Mouse (Mus musculus) liver, embryonic 13.5 days (tissue): ENCODE data around the gene Utp18. TPM values are rescaled to one million over a fixed set of nuclear protein-coding genes. Genes with fewer than 3 reads are reported as not detected.
"Not testable (repeated sequence)": the region's sequence is repeated elsewhere in the genome, so short reads cannot be mapped to it uniquely, and the experiment has no call there.

Experiments used
- ATAC-seq: fragments of 200-750 bp; cut with Nextera tagmentation; 2 replicates; pipeline ENCODE4 v1.8.0; 2017; ENCODE audit warnings: low read depth, mild to moderate bottlenecking, moderate number of reproducible peaks, moderate library complexity
- DNase-seq: peaks from one replicate; pipeline ENCODE4 v3.0.0; 2022
- H3K27ac ChIP-seq: fragments of 300-500 bp; sonication (generic); 2 replicates; pipeline ENCODE4 v1.5.1; 2015; ENCODE audit warnings: moderate library complexity, mild to moderate bottlenecking, inconsistent platforms
- H3K27me3 ChIP-seq: fragments of 300-500 bp; sonication (generic); 2 replicates; pipeline ENCODE4 v1.6.1; 2015; ENCODE audit warnings: mild to moderate bottlenecking, inconsistent platforms
- H3K36me3 ChIP-seq: fragments of 300-500 bp; sonication (generic); 2 replicates; pipeline ENCODE4 v1.6.1; 2015; ENCODE audit warnings: mild to moderate bottlenecking, inconsistent platforms
- H3K4me1 ChIP-seq: fragments of 300-500 bp; sonication (generic); replicated peaks from 2 replicates; pipeline ENCODE4 v1.6.1; 2015; ENCODE audit warnings: inconsistent platforms
- H3K4me2 ChIP-seq: fragments of 300-500 bp; sonication (generic); 2 replicates; pipeline ENCODE4 v1.6.1; 2015; ENCODE audit warnings: inconsistent platforms, mild to moderate bottlenecking, moderate library complexity
- H3K4me3 ChIP-seq: fragments of 300-500 bp; sonication (generic); replicated peaks from 2 replicates; pipeline ENCODE4 v1.5.1; 2015; ENCODE audit warnings: mild to moderate bottlenecking, inconsistent platforms
- H3K9ac ChIP-seq: fragments of 300-500 bp; sonication (generic); 2 replicates; pipeline ENCODE4 v1.6.1; 2015; ENCODE audit warnings: mild to moderate bottlenecking, inconsistent platforms
- H3K9me3 ChIP-seq: fragments of 300-500 bp; sonication (generic); replicated peaks from 2 replicates; pipeline ENCODE4 v1.6.1; 2016; ENCODE audit warnings: inconsistent platforms
- WGBS: fragments of 180-500 bp; shearing (Covaris S2); methylation state at CpG from one replicate; pipeline ENCODE4 v1.1.7; 2015; ENCODE audit not compliant: insufficient replicate concordance; 5-methylcytosine and 5-hydroxymethylcytosine counted together
- polyA plus RNA-seq: library from polyadenylated mRNA; unstranded; fragments of >200 nt; fragmentation: Nextera tagmentation; extraction: Ambion mirVana; gene quantifications from 2 replicates; pipeline ENCODE4 v1.2.1, GENCODE M21; 2015

The Utp18 gene
- polyA plus RNA-seq: 22.4 and 29.1 TPM in 2 replicates

DNA sequence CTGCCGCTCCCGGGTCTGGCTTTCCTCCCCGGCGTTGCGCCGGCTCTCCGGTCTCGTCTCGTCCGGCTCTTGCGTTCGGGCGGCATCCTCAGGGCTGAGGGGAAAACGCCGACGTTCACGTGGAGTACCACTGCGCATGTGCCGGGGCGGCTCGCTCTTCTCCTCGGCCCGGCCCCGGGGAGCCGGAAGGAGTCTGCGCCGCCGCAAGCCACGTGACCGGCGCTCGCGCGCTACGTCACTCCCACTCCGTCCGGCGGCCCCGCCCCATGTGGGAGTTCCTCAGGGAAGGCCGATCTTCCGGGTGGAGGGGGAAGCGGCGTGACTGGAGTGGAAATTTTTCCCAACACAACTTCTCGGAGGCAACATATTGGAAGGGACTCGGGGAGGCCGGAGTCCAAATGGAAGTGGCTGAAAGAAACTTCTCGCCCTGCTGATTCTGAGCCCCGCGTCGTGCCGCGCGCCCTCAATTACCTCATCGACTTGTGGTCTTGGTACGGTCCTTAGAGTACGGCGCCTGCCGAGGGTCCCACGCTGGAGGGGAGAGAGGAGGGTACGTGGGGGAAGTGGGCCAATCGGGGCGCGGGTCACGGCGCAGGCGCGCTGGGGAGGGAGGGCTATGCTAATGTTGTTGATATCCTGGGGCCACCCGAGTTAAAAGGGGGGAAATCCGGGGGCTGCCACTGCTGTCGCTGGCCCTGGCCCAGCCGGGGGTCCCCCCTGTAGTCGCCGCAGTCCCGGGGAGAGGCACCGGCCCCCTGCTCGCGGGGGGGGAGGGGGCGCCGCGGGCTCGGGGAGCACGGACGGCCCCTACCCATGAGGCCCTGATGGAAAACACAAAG is at the start of gene Utp18, which contains the start of gene Mbtd1:
TSS of gene Utp18 (minus strand) at position 195 of the 839 bp plus-strand sequence.
TSS of gene Mbtd1 (plus strand) at position 281 of the 839 bp plus-strand sequence.
- H3K4me1 ChIP-seq: peaks cover 49% of the 10 kb centered on the region
- H3K9ac ChIP-seq: peak within 1 kb of the TSS; percentile 97
- ATAC-seq (peak; percentile 90), DNase-seq (peak; percentile 96)
- peak within 1 kb of the TSS; percentile 96 for H3K4me2 ChIP-seq
- WGBS: 0% methylated on average over 71 of the region's 83 CpGs
- no peaks in the 10 kb centered on the region for H3K9me3 ChIP-seq
- H3K36me3 ChIP-seq: peaks cover 20% of the 10 kb centered on the region
- peak within 1 kb of the TSS; percentile 95 for H3K27ac ChIP-seq
- no peaks in the 10 kb centered on the region for H3K27me3 ChIP-seq
- H3K4me3 ChIP-seq: peak within 1 kb of the TSS; percentile 98

DNA sequence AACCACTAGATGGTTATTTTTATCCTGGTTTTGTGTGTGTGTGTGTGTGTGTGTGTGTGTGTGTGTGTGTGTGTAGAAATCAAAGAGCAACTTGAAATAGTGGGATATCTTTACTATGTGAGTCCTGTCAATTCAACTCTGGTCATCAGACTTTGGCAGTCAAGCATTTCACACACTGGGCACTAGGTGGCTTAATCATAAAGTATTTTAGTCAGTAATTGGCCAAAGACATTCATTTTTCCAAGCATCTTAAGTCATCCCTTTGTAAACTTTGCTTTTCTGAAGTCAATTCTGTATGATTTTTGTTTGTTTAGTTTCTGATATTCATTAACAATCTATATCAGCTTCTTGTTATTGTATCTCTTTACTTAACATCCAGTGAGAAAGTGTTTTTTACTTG is 43.5 kb upstream of the Utp18 start:
- H3K4me1 ChIP-seq: no peaks in the 10 kb centered on the region
- H3K36me3 ChIP-seq: peaks cover 52% of the 10 kb centered on the region
- H3K4me2 ChIP-seq: no peak overlapping the region
- no peaks in the 10 kb centered on the region for H3K9me3 ChIP-seq
- H3K4me3 ChIP-seq: no peak overlapping the region
- no peak overlapping the region for H3K9ac ChIP-seq
- H3K27ac ChIP-seq: no peak overlapping the region
- ATAC-seq (no peak), DNase-seq (no peak)
- H3K27me3 ChIP-seq: no peaks in the 10 kb centered on the region

DNA sequence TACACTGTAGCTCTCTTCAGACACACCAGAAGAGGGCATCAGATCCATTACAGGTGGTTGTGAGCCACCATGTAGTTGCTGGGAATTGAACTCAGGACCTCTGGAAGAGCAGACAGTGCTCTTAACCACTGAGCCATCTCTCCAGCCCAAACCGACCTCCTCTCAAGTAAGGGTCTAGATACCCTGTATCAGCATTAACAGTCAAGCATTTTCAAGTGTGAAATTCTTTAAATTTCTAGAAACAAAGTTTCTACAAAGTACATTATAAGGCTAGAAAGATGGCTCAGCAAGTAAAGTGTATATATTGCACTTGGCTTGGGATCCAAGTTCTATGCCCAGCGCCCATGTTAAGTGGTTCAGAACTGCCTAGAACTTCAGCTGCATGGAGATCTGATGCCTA is 29.5 kb upstream of the Utp18 start:
- H3K9ac ChIP-seq, DNase-seq, H3K9me3 ChIP-seq, H3K27ac ChIP-seq, H3K27me3 ChIP-seq, H3K4me3 ChIP-seq, ATAC-seq, H3K4me2 ChIP-seq: not testable (repeated sequence)
- WGBS: 85% methylated on average over 2 of the region's 2 CpGs
- Histone ChIP-seq H3K4me1 (peaks cover 12% of the 10 kb centered on the region), H3K36me3 (peaks cover 55% of the 10 kb centered on the region)

DNA sequence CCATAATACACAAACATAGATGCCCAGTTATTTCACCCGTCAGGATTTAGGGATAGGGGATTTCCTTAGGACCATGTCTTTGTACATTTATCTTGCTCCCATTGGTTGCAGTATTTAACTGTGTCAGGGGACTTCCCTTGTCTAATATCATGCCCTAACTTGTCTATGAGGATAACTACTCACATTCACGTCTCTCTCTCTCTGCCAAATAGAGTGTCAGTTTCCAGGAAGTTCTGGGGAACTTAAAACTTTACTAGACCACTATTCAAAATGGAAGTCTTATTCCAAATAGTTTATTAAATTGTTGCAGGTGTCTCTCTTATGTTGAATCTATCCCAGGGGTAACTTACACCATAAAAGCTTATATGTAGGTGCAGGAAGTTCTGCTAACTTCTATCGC is 26.0 kb upstream of the Utp18 start:
- WGBS: 88% methylated on average over 3 of the region's 3 CpGs
- H3K27ac ChIP-seq: no peak overlapping the region
- peaks cover 12% of the 10 kb centered on the region for H3K4me1 ChIP-seq
- H3K27me3 ChIP-seq: no peaks in the 10 kb centered on the region
- H3K4me3 ChIP-seq: no peak overlapping the region
- ATAC-seq (no peak), DNase-seq (no peak)
- no peak overlapping the region for H3K9ac ChIP-seq
- peaks cover 57% of the 10 kb centered on the region for H3K36me3 ChIP-seq
- no peak overlapping the region for H3K4me2 ChIP-seq
- H3K9me3 ChIP-seq: no peaks in the 10 kb centered on the region

DNA sequence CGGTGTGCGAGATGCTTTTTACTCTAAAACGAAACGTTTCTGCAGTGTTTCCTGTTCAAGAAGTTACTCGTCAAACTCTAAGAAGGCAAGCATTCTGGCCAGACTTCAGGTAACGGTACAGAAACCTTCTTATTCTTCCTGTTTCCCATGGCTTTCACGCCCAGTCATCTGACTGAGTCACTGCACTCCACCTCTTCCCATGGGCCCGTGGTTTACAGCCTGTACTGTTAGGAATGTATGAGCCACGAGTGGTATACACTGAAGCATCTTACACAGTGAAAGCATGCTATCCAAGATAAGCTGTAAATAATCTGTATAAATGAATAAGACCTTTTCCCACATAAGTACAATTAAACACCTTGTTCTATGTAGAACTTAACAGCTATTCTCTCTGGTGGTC is 23.3 kb upstream of the Utp18 start:
- ATAC-seq: no peak
- H3K4me2 ChIP-seq: no peak overlapping the region
- WGBS: 72% methylated on average over 9 of the region's 9 CpGs
- no peak overlapping the region for H3K9ac ChIP-seq
- H3K27me3 ChIP-seq: no peaks in the 10 kb centered on the region
- H3K4me3 ChIP-seq: no peak overlapping the region
- H3K4me1 ChIP-seq: peaks cover 3% of the 10 kb centered on the region; the same call in 1 of the 2 replicates
- H3K36me3 ChIP-seq: peaks cover 53% of the 10 kb centered on the region
- no peak for DNase-seq
- no peak overlapping the region for H3K27ac ChIP-seq
- H3K9me3 ChIP-seq: no peaks in the 10 kb centered on the region

DNA sequence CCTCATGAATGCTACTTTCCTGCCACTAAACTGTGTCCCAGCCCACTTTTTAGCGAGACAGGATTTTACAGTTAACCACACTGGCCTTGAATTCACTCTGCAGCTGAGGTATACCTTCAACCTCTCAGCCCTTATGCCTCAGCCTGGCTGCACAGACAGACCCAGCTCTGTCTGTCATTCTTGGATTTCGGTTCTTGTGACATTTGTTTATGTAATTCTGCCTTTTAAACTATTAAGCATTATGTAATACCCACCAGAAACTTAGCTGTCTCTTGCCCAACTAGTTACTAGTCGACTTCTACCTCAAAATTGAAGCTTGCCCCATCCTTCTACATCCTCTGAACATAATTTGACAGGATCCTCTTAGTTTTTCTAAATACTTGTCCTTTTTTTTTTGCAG is 22.3 kb upstream of the Utp18 start:
- H3K9ac ChIP-seq: no peak overlapping the region
- peaks cover 47% of the 10 kb centered on the region for H3K36me3 ChIP-seq
- H3K4me3 ChIP-seq: no peak overlapping the region
- H3K4me2 ChIP-seq: no peak overlapping the region
- ATAC-seq (no peak), DNase-seq (no peak)
- no peaks in the 10 kb centered on the region for H3K27me3 ChIP-seq
- no peaks in the 10 kb centered on the region for H3K4me1 ChIP-seq
- H3K27ac ChIP-seq: no peak overlapping the region
- H3K9me3 ChIP-seq: no peaks in the 10 kb centered on the region
- 64% methylated on average over 3 of the region's 3 CpGs for WGBS

DNA sequence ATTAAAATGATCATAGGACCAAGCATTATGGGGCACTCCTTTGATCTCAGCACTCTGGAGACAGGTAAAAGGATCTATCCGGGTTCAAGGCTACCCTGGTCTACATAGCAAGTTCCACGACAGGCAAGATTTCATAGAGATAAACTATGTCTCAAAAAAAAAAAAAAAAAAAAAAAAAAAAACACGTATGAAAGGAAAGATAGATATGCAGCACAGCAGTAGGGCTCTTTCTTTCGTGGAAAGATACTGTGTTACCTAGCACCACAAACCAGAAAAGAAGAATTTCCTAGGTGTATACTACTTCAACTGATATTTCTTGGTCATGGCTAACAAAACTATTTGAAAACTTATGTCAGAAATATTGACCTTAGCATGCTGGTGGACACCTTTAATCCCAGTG is 21.3 kb upstream of the Utp18 start:
- 53% methylated on average over 4 of the region's 4 CpGs for WGBS
- DNase-seq (no peak), ATAC-seq (no peak)
- H3K27ac ChIP-seq: no peak overlapping the region
- H3K27me3 ChIP-seq: no peaks in the 10 kb centered on the region
- H3K4me1 ChIP-seq: no peaks in the 10 kb centered on the region
- H3K9me3 ChIP-seq: no peaks in the 10 kb centered on the region
- H3K36me3 ChIP-seq: peaks cover 46% of the 10 kb centered on the region
- no peak overlapping the region for H3K4me3 ChIP-seq
- H3K9ac ChIP-seq: no peak overlapping the region
- H3K4me2 ChIP-seq: no peak overlapping the region

DNA sequence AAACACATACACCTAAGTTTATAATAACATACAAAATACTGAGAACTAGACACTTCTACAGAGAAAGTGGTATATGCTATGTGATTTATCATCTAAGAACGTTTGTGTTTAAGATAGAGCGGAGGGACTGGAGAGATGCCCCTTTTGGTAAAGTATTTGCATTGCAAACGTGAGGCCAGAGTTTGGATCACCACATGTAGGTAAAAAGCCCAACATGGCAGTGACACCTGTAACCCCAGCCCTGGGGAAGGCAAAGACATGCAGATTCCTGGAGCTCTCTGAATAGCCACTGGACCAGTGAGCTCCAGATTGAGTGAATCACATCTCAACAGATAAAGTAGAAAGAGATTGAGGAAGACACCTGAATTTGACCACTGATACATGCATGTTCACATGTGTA is 12.2 kb upstream of the Utp18 start:
- H3K4me3 ChIP-seq: no peak overlapping the region
- H3K4me1 ChIP-seq: no peaks in the 10 kb centered on the region
- no peaks in the 10 kb centered on the region for H3K9me3 ChIP-seq
- 71% methylated on average over 3 of the region's 3 CpGs for WGBS
- H3K9ac ChIP-seq: no peak overlapping the region
- H3K4me2 ChIP-seq: no peak overlapping the region
- DNase-seq (no peak), ATAC-seq (no peak)
- H3K36me3 ChIP-seq: peaks cover 5% of the 10 kb centered on the region; the same call in 1 of the 2 replicates
- H3K27ac ChIP-seq: no peak overlapping the region
- no peaks in the 10 kb centered on the region for H3K27me3 ChIP-seq

DNA sequence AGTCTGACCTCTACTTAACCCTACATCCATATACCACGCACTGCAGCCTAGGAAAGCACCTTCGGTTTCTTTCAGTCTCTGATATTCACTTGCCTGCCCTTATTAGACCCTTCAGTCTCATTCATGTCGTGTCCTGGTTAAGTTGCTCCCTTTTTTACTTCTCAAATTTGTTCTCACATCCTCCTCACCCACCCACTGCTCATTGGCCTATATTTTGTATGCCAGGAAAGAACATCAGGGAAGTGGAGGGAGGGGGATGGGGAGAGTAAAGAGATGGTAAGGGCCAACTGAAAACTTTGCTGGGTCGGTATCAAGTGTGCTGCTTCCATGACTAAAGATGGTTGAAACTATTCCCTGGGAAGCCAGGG is 1.5 kb upstream of the Utp18 start:
- WGBS: 4% methylated on average over 4 of the region's 4 CpGs
- no peak for DNase-seq
- peak overlapping the region; percentile 97 for H3K9ac ChIP-seq
- H3K27ac ChIP-seq: peak overlapping the region; percentile 91
- ATAC-seq: no peak
- peaks cover 15% of the 10 kb centered on the region for H3K36me3 ChIP-seq
- H3K4me2 ChIP-seq: peak overlapping the region; percentile 96
- no peaks in the 10 kb centered on the region for H3K9me3 ChIP-seq
- H3K4me3 ChIP-seq: peak overlapping the region; percentile 98
- no peaks in the 10 kb centered on the region for H3K27me3 ChIP-seq
- peaks cover 49% of the 10 kb centered on the region for H3K4me1 ChIP-seq

DNA sequence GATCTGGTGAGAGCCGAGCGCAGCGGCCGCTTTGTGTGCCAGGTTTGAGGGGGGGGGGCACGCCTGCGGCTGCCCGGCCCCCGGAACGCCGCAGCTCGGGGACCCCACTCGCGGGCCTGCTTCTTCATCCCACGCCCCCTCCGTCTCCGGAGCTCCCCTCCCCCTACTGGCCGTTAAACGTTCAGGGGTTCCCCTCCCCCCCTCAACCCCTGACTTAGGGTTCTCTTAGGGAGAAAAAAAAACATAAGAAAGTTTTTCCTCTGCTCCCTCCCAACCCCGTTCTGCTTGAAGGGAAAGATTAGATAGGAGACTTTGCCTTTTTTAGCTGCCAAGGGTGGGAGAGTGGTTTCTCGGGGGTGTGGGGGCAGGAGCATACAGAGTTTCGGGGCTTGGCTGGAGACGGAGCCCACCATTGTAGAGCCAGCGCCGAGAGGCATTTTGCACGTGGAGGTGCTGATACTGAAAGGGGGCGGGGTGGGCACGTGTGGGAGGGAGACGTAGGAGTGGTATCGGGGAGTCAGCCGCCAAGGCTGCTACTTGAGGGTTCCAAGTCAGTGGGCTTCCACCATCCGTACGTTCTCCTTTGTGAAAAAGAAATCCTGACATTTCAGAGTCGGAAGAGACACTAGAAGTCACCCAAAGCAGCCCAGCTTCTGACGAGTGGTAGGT is 979 bp upstream of the Utp18 start:
- Histone ChIP-seq H3K9ac (peak overlapping the region; percentile 97), H3K4me3 (peak overlapping the region; percentile 98), H3K27me3 (no peaks in the 10 kb centered on the region), H3K9me3 (no peaks in the 10 kb centered on the region), H3K4me1 (peaks cover 49% of the 10 kb centered on the region), H3K36me3 (peaks cover 15% of the 10 kb centered on the region), H3K4me2 (peak overlapping the region; percentile 96), H3K27ac (peak overlapping the region; percentile 91)
- ATAC-seq (no peak), DNase-seq (peak; percentile 37)
- WGBS: under 1% methylated on average over 34 of the region's 34 CpGs

DNA sequence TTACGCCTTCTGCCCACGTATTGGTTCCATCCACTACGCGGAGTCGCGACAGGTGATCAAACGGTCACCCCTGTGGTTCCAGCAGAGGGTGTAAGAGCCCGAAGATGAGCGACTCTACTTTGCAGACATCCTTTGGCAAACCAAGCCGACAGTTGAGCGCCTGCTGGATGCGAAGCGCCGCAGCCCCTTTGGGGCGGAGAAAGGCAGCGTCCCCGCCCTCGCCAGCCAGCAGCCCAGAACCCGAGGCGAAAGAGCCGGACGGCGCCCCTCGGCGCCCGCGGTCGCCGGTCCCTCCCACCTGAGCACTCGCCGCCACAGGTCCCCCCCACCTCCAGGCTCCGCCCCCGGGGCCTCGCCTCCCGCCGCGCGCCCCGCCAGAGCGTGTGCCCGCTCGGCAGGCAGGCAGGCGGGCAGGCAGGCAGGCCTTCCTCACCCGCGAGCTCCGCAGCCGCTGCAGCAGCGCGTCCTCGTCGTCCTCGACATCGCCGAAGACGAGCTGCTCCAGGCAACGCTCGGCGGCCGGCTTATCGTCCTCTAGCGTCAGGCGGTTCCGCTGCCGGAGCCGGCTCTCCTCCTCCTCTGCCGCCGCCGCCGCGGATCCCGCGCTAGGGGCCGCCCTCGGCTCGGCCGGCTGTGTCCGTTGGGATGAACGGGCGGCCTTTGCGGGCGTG is 530 bp downstream of the Utp18 start:
- WGBS: 1% methylated on average over 80 of the region's 81 CpGs
- peaks cover 28% of the 10 kb centered on the region for H3K36me3 ChIP-seq

More for the DNA sequence above, 530 bp downstream of the Utp18 start:
- Histone ChIP-seq H3K9ac (peak overlapping the region; percentile 97), H3K27me3 (no peaks in the 10 kb centered on the region), H3K4me1 (peaks cover 48% of the 10 kb centered on the region), H3K4me2 (peak overlapping the region; percentile 96), H3K27ac (peak overlapping the region; percentile 95), H3K4me3 (peak overlapping the region; percentile 98), H3K9me3 (no peaks in the 10 kb centered on the region)
- DNase-seq (peak; percentile 78), ATAC-seq (peak; percentile 80)
